Mouse (Mus musculus) megakaryocyte, embryonic 14.5 days (primary cell): ENCODE results near the gene Dennd2c. TPM values are rescaled to one million over a fixed set of nuclear protein-coding genes. Genes with fewer than 3 reads are reported as not detected.
"Not testable (repeated sequence)": the region's sequence is repeated elsewhere in the genome, so short reads cannot be mapped to it uniquely, and the experiment has no call there.

Experiments used
- H3K27me3 ChIP-seq: replicated peaks from 2 replicates; pipeline ENCODE3; 2012; ENCODE audit warnings: inconsistent platforms
- H3K36me3 ChIP-seq: replicated peaks from 2 replicates; pipeline ENCODE3; 2012; ENCODE audit warnings: low read length, inconsistent platforms, mixed read lengths
- H3K4me1 ChIP-seq: 2 replicates; pipeline ENCODE4 v1.6.1; 2012; ENCODE audit warnings: inconsistent platforms
- H3K4me3 ChIP-seq: replicated peaks from 2 replicates; pipeline ENCODE3; 2012; ENCODE audit warnings: moderate library complexity, mild to moderate bottlenecking, inconsistent platforms
- H3K9me3 ChIP-seq: 2 replicates; pipeline ENCODE4 v1.6.1; 2012; ENCODE audit warnings: inconsistent platforms
- FLI1 ChIP-seq: IDR thresholded peaks from 2 replicates; pipeline ENCODE4 v1.6.1; 2012; ENCODE audit warnings: low read length, inconsistent platforms, mixed read lengths
- GATA1 ChIP-seq: IDR thresholded peaks from 3 replicates; pipeline ENCODE4 v1.6.1; 2012; ENCODE audit warnings: mixed read lengths, low read length, inconsistent platforms, borderline replicate concordance
- polyA plus RNA-seq: library from polyadenylated mRNA; stranded (reverse); fragments of >175 nt; gene quantifications from 2 replicates; pipeline ENCODE4 v1.2.3, GENCODE M21; 2012; ENCODE audit warnings: low replicate concordance; ENCODE audit not compliant: insufficient read depth

The Dennd2c gene
- polyA plus RNA-seq, 1 experiment = 1.9 TPM

GRCm38 (mm10) chr3:103188451-103188850 is 86.0 kb downstream of the Dennd2c start:
- Histone ChIP-seq H3K27me3 (no peaks in the 10 kb centered on the region), H3K4me1 (no peaks in the 10 kb centered on the region; the same call in 1 of the 2 replicates), H3K4me3 (no peak overlapping the region), H3K9me3 (peaks cover 13% of the 10 kb centered on the region), H3K36me3 (no peaks in the 10 kb centered on the region)
- TF ChIP-seq GATA1 (no peak), FLI1 (no peak)

- H3K4me3 ChIP-seq = no peak overlapping the region
- H3K4me1 ChIP-seq = no peaks in the 10 kb centered on the region; the same call in 1 of the 2 replicates
- H3K27me3 ChIP-seq = no peaks in the 10 kb centered on the region
- peaks cover 2% of the 10 kb centered on the region for H3K36me3 ChIP-seq
- H3K9me3 ChIP-seq = peaks cover 17% of the 10 kb centered on the region
- TF ChIP-seq FLI1 (no peak), GATA1 (no peak)
These were observed 86.5 kb downstream of the Dennd2c start for GRCm38 (mm10) chr3:103188856-103189255.

- peaks cover 20% of the 10 kb centered on the region for H3K9me3 ChIP-seq
- H3K36me3 ChIP-seq = peaks cover 4% of the 10 kb centered on the region
- H3K27me3 ChIP-seq = no peaks in the 10 kb centered on the region
- TF ChIP-seq FLI1 = no peak
- no peak for TF ChIP-seq GATA1
- H3K4me3 ChIP-seq = no peak overlapping the region
- peaks cover 10% of the 10 kb centered on the region for H3K4me1 ChIP-seq
These were observed 89.8 kb downstream of the Dennd2c start for GRCm38 (mm10) chr3:103192161-103192560.

GRCm38 (mm10) chr3:103193186-103193585 is 90.8 kb downstream of the Dennd2c start:
- TF ChIP-seq GATA1 (no peak), FLI1 (no peak)
- Histone ChIP-seq H3K9me3 (peaks cover 20% of the 10 kb centered on the region), H3K36me3 (peaks cover 4% of the 10 kb centered on the region), H3K27me3 (no peaks in the 10 kb centered on the region), H3K4me1 (peaks cover 10% of the 10 kb centered on the region), H3K4me3 (no peak overlapping the region)

- Histone ChIP-seq H3K4me3 (no peak overlapping the region), H3K36me3 (peaks cover 4% of the 10 kb centered on the region), H3K9me3 (peaks cover 32% of the 10 kb centered on the region), H3K4me1 (peaks cover 12% of the 10 kb centered on the region), H3K27me3 (no peaks in the 10 kb centered on the region)
- no peak for TF ChIP-seq FLI1
- TF ChIP-seq GATA1 = no peak
These were observed 94.0 kb downstream of the Dennd2c start for GRCm38 (mm10) chr3:103196320-103196823.

- Histone ChIP-seq H3K27me3 (no peaks in the 10 kb centered on the region), H3K36me3 (peaks cover 3% of the 10 kb centered on the region), H3K4me3 (no peak overlapping the region), H3K9me3 (peaks cover 16% of the 10 kb centered on the region), H3K4me1 (peaks cover 12% of the 10 kb centered on the region)
- TF ChIP-seq FLI1 (no peak), GATA1 (no peak)
These were observed 97.0 kb downstream of the Dennd2c start for GRCm38 (mm10) chr3:103199386-103199785.

- not testable (repeated sequence) for H3K36me3 ChIP-seq, H3K27me3 ChIP-seq, H3K4me3 ChIP-seq
- Histone ChIP-seq H3K9me3 (peaks cover 16% of the 10 kb centered on the region), H3K4me1 (peaks cover 15% of the 10 kb centered on the region)
These were observed 98.7 kb downstream of the Dennd2c start for GRCm38 (mm10) chr3:103201105-103201504.

- Histone ChIP-seq H3K4me1 (peaks cover 20% of the 10 kb centered on the region), H3K27me3 (no peaks in the 10 kb centered on the region), H3K36me3 (peaks cover 3% of the 10 kb centered on the region), H3K4me3 (no peak overlapping the region), H3K9me3 (peaks cover 16% of the 10 kb centered on the region)
- TF ChIP-seq FLI1 (no peak), GATA1 (no peak)
These were observed 101.2 kb downstream of the Dennd2c start for GRCm38 (mm10) chr3:103203554-103203953.

GRCm38 (mm10) chr3:103204445-103204844 is 102.0 kb downstream of the Dennd2c start:
- no peak for TF ChIP-seq FLI1
- no peak for TF ChIP-seq GATA1
- Histone ChIP-seq H3K9me3 (peaks cover 14% of the 10 kb centered on the region), H3K4me1 (peaks cover 21% of the 10 kb centered on the region), H3K36me3 (peaks cover 3% of the 10 kb centered on the region), H3K4me3 (no peak overlapping the region), H3K27me3 (no peaks in the 10 kb centered on the region)

GRCm38 (mm10) chr3:103206393-103206792 is 104.0 kb downstream of the Dennd2c start:
- no peaks in the 10 kb centered on the region for H3K27me3 ChIP-seq
- H3K4me1 ChIP-seq = peaks cover 22% of the 10 kb centered on the region
- H3K4me3 ChIP-seq = no peak overlapping the region
- 0 out of 2 replicates have a peak, but pooled peaks cover 4% of the 10 kb centered on the region for H3K9me3 ChIP-seq
- H3K36me3 ChIP-seq = peaks cover 3% of the 10 kb centered on the region
- TF ChIP-seq GATA1 (no peak), FLI1 (no peak)

- TF ChIP-seq FLI1 (no peak), GATA1 (no peak)
- peaks cover 3% of the 10 kb centered on the region for H3K36me3 ChIP-seq
These were observed 105.3 kb downstream of the Dennd2c start for GRCm38 (mm10) chr3:103207749-103208148.

More at GRCm38 (mm10) chr3:103207749-103208148, 105.3 kb downstream of the Dennd2c start:
- H3K9me3 ChIP-seq = 0 out of 2 replicates have a peak, but pooled peaks cover 4% of the 10 kb centered on the region
- H3K27me3 ChIP-seq = no peaks in the 10 kb centered on the region
- peaks cover 25% of the 10 kb centered on the region for H3K4me1 ChIP-seq
- no peak overlapping the region for H3K4me3 ChIP-seq
